Mouse (Mus musculus) hematopoietic stem cell, adult 5-6 weeks (primary cell): ENCODE measurements at regions not wholly inside any gene's neighbourhood (a gene's known extent, or its start where the extent isn't known, plus 50 kb on each side); places are given as distances from the start of the nearest gene placed in this dataset.

ENCODE experiments used
- ATAC-seq, 2 experiments: fragments of 125-278 bp in 1 of 2; replicated peaks in 1 of 2; 2 replicates each; pipeline ENCODE4 v1.8.0; 2016 to 2017; ENCODE audit warnings: inconsistent platforms in 2 of 2, mild to moderate bottlenecking in 2 of 2, moderate number of reproducible peaks in 2 of 2, low read depth in 1 of 2, moderate TSS enrichment in 1 of 2; ENCODE audit not compliant: low FRiP score in 2 of 2, poor library complexity in 2 of 2, severe bottlenecking in 2 of 2, insufficient read depth in 1 of 2, low TSS enrichment in 1 of 2

GRCm38 (mm10) chr9:61271769-61272352, 100.3 kb upstream of the Tle3 start:
- no peak for ATAC-seq

- no peak for ATAC-seq
Measured at GRCm38 (mm10) chr9:61274020-61274419, 98.1 kb upstream of the Tle3 start.

- ATAC-seq: peak; percentile 84 to 89
Measured at GRCm38 (mm10) chr9:61277369-61278215, 94.6 kb upstream of the Tle3 start.

- ATAC-seq: peak; percentile 23; a peak in 2 of 4 replicates
Measured at GRCm38 (mm10) chr9:61278216-61278758, 93.9 kb upstream of the Tle3 start.

- ATAC-seq: no peak
Measured at GRCm38 (mm10) chr9:61279044-61279543, 93.1 kb upstream of the Tle3 start.

GRCm38 (mm10) chr9:61280856-61281582, 91.1 kb upstream of the Tle3 start:
- ATAC-seq: no peak

GRCm38 (mm10) chr9:61283311-61283710, 88.9 kb upstream of the Tle3 start:
- ATAC-seq: no peak

GRCm38 (mm10) chr9:61284201-61285021, 87.8 kb upstream of the Tle3 start:
- ATAC-seq: no peak

GRCm38 (mm10) chr9:61286561-61286960, 85.6 kb upstream of the Tle3 start:
- ATAC-seq: no peak

- ATAC-seq: no peak
Measured at GRCm38 (mm10) chr9:61289117-61289516, 83.0 kb upstream of the Tle3 start.

GRCm38 (mm10) chr9:61289713-61290112, 82.5 kb upstream of the Tle3 start:
- ATAC-seq: no peak

- ATAC-seq: no peak
Measured at GRCm38 (mm10) chr9:61291646-61292045, 80.5 kb upstream of the Tle3 start.

GRCm38 (mm10) chr9:61292501-61292900, 79.7 kb upstream of the Tle3 start:
- ATAC-seq: no peak

GRCm38 (mm10) chr9:61293223-61293985, 78.8 kb upstream of the Tle3 start:
- no peak for ATAC-seq

GRCm38 (mm10) chr9:61295001-61295400, 77.2 kb upstream of the Tle3 start:
- no peak for ATAC-seq

GRCm38 (mm10) chr9:61296311-61296947, 75.7 kb upstream of the Tle3 start:
- ATAC-seq: no peak
